Mouse (Mus musculus): Measurements from ENCODE around the gene Tln2. TPM values are rescaled to one million over a fixed set of nuclear protein-coding genes. Genes with fewer than 3 reads are reported as not detected.

Gene Tln2
- polyA plus RNA-seq (2015; fragmentation: Nextera tagmentation; extraction: Ambion mirVana) = 14.6 and 18.5 TPM in 2 replicates

DNA sequence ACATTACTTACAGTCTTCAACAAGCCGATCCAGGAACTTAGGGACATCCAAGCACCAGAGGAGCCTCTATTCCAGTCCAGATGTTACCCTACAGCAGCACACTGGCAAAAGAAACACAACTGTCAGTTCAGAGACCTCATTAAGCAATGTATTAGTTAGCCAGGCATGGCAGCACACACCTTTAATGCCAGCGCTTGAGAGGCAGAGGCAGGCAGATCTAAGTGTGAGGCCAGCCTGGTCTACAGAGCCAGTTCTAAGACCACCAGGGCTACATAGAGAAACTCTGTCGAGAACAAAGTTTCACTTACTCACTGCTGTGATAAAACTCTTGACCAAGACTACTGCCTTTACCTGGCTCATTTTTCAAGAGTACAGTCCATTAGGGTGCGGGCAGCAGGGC lies at the start of gene Tln2:
Tln2 (minus strand) TSS at position 101 of the 400 bp plus-strand sequence.

MicroRNAs encoded within 50 kb of the gene (microRNA counts, 519-probe panel; counts per million panel counts)
- 2,729 counts per million, percentile 38 among the panel's probes with 10 or more counts for microRNA mmu-miR-190

Small RNA genes within 50 kb of the gene (microRNA-seq; reads per million reads assigned to microRNA genes)
- 124 reads per million, percentile 49 among the genes with 10 or more reads in this experiment for gene Mir190a

Other genes starting within 250 kb of the Tln2 start
- not detected in 2 replicates for gene C2cd4b, start 199.7 kb upstream of the Tln2 start, polyA plus RNA-seq (2015; fragmentation: Nextera tagmentation; extraction: Ambion mirVana)